Mouse (Mus musculus): ENCODE results near the gene Pou2f3. TPM values are rescaled to one million over a fixed set of nuclear protein-coding genes. Genes with fewer than 3 reads are reported as not detected.

The Pou2f3 gene
- total and polyA plus RNA-seq, 3 experiments, result 0.05 TPM; not detected in 2

DNA sequence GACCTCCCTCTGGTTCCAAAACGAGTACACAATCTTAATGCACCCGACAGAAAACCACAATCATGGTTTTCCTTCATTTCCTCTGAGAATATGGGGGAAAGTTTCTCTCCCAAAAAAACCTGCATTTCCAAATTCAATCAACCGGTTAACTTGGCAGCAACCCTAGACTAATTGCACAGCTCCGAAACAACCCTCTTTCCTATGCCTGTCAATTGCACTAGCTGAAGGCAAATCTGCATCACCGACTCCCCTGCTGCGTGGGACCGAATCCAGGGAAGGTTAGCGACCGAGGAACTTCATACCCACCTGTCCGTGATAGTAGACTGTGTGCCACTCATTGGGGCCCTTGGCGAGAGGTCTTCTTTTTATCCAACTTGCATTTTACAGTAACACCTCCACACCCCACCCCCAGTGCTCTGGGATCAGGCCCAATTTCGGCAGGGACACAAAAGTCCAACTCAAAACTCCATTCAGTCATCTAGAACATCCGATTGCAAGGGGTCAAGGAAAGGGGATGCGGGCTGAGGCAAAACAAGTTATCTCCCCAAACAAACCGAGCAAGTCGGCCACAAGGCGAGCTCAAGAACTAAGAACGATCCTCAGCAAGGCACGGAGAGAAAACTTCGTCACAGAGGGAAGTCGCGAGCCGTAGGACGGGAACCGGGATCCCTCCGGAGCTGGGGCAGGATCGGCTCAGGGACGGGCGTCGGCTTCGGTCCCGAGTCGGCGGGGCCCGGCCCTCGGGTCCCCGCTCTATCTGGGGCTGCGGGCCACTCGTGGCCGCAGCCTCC is 105.1 kb downstream of the Pou2f3 start:
- TF ChIP-seq POLR2AphosphoS5 (IDR thresholded peaks at IDR 0.05; ENCODE audit: insufficient replicate concordance, low read depth, low read length) (no peak), CTCF (IDR thresholded peaks at IDR 0.05; ENCODE audit: low read depth, low read length) (no peak)
- H3K36me3 ChIP-seq (replicated peaks), result peaks cover 4% of the 10 kb centered on the region
- peak overlapping the region; percentile 88 for H3K4me3 ChIP-seq (ENCODE audit: low read depth, low read length)
- no peaks in the 10 kb centered on the region for H3K9me3 ChIP-seq (replicated peaks)
- peaks cover 50% of the 10 kb centered on the region for H3K4me1 ChIP-seq (ENCODE audit: insufficient read depth, low read depth, low read length)
- ATAC-seq (ENCODE audit: extremely low read depth, insufficient number of reproducible peaks, low FRiP score, poor library complexity, severe bottlenecking) (no peak), DNase-seq (ENCODE audit: low spot score) (peak; percentile 20)
- H3K27me3 ChIP-seq (ENCODE audit: insufficient read depth, low read length), result no peaks in the 10 kb centered on the region

DNA sequence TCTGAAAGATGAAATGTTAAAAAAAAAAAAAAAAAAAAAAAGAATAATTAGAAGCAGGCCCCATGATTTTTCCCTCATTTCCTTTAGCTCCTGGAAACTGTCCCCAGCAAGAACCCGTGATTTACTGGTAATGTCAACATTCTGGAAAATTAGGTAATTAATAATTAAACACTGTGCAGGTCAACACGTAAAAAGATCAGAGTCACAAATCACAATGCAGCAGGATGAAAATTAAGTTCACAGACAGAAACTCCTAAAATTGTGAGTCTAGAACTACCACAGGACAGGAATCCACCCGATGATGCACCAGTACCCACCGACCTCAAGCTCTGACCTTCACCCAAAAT is 105.7 kb downstream of the Pou2f3 start:
- DNase-seq (ENCODE audit: low spot score), result no peak
- H3K4me3 ChIP-seq (ENCODE audit: low read depth, low read length), result peak overlapping the region; percentile 88
- H3K9me3 ChIP-seq (replicated peaks), result no peaks in the 10 kb centered on the region
- no peak for TF ChIP-seq POLR2AphosphoS5 (IDR thresholded peaks at IDR 0.05; ENCODE audit: insufficient replicate concordance, low read depth, low read length)
- no peak for TF ChIP-seq TAL1 (conservative IDR thresholded peaks at IDR 0.05; ENCODE audit: low read depth, low read length)
- H3K27me3 ChIP-seq (ENCODE audit: insufficient read depth, low read length), result no peaks in the 10 kb centered on the region
- H3K4me1 ChIP-seq (ENCODE audit: insufficient read depth, low read depth, low read length), result peaks cover 52% of the 10 kb centered on the region
- H3K36me3 ChIP-seq (replicated peaks), result peaks cover 4% of the 10 kb centered on the region
- no peak for ATAC-seq (ENCODE audit: extremely low read depth, insufficient number of reproducible peaks, low FRiP score, poor library complexity, severe bottlenecking)

DNA sequence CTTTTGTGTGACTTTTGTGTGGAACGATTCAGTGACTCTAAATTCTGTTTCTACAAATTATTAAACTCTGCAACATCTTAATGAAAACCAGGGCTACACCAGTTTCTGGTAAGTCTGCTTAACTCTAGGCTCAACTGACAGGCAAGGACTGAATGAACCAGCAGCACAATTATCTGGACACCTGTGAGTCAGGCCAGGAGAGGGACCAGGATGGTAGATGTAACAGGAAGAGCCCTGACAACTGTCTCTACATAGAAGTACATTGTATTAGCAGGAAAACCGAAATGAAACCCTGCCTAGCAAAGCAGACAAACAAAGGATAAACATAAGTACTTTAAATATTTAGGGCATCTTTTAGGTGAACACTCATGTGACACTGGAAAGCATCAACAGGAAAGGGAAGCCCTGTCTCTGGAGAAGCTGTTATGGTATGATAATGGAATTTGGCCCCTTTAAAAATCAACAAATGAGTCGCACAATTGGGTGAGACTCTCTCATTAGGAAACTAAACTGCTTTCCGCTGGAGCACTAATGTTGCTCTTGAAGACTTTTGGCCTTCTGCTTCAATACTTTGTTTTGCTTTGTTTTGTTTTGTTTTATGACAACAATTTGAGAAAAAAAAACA is 106.4 kb downstream of the Pou2f3 start:
- peaks cover 49% of the 10 kb centered on the region for H3K4me1 ChIP-seq (ENCODE audit: insufficient read depth, low read depth, low read length)

DNA sequence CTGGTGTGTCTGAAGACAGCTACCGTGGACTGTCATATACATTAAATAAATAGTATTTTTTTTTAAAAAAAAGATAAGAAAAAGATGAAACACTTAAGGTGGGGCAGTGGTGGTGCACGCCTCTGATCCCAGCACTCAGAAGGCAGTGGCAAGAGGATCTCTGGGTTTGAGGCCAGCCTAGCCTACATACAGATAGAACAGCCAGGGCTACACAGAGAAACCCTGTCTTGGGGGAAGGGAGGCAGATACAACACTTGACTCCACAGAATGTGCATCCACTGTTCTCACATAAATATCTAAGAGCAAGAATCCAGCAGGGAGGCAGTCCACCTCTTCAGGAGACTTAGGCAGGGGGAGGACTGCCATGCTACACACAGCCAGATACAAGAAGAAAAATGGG is 107.2 kb downstream of the Pou2f3 start:
- DNase-seq (ENCODE audit: low spot score), result no peak
- Histone ChIP-seq H3K27me3 (ENCODE audit: insufficient read depth, low read length) (no peaks in the 10 kb centered on the region), H3K9me3 (replicated peaks) (no peaks in the 10 kb centered on the region), H3K4me1 (ENCODE audit: insufficient read depth, low read depth, low read length) (peaks cover 50% of the 10 kb centered on the region), H3K36me3 (replicated peaks) (peaks cover 7% of the 10 kb centered on the region), H3K4me3 (ENCODE audit: low read depth, low read length) (peak overlapping the region; percentile 88)
- no peak for TF ChIP-seq CTCF (IDR thresholded peaks at IDR 0.05; ENCODE audit: low read depth, low read length)
- no peak for TF ChIP-seq POLR2AphosphoS5 (IDR thresholded peaks at IDR 0.05; ENCODE audit: insufficient replicate concordance, low read depth, low read length)
- TF ChIP-seq TAL1 (conservative IDR thresholded peaks at IDR 0.05; ENCODE audit: low read depth, low read length), result no peak
- TF ChIP-seq GATA1 (IDR thresholded peaks at IDR 0.05; ENCODE audit: borderline replicate concordance, low read length), result no peak
- no peak for ATAC-seq (ENCODE audit: extremely low read depth, insufficient number of reproducible peaks, low FRiP score, poor library complexity, severe bottlenecking)

More for the DNA sequence above, 106.4 kb downstream of the Pou2f3 start:
- no peak for ATAC-seq (ENCODE audit: extremely low read depth, insufficient number of reproducible peaks, low FRiP score, poor library complexity, severe bottlenecking)
- Histone ChIP-seq H3K9me3 (replicated peaks) (no peaks in the 10 kb centered on the region), H3K4me3 (ENCODE audit: low read depth, low read length) (peak overlapping the region; percentile 88), H3K27me3 (ENCODE audit: insufficient read depth, low read length) (no peaks in the 10 kb centered on the region), H3K36me3 (replicated peaks) (peaks cover 6% of the 10 kb centered on the region)
- DNase-seq (ENCODE audit: low spot score), result no peak
- TF ChIP-seq POLR2AphosphoS5 (IDR thresholded peaks at IDR 0.05; ENCODE audit: insufficient replicate concordance, low read depth, low read length) (no peak), GATA2 (IDR thresholded peaks at IDR 0.05; ENCODE audit: borderline replicate concordance, low read depth, low read length) (no peak), TAL1 (conservative IDR thresholded peaks at IDR 0.05; ENCODE audit: low read depth, low read length) (0 out of 2 replicates have a peak, but pooled peaks have one; percentile 18), CTCF (IDR thresholded peaks at IDR 0.05; ENCODE audit: low read depth, low read length) (no peak), GATA1 (IDR thresholded peaks at IDR 0.05; ENCODE audit: borderline replicate concordance, low read length) (no peak)

DNA sequence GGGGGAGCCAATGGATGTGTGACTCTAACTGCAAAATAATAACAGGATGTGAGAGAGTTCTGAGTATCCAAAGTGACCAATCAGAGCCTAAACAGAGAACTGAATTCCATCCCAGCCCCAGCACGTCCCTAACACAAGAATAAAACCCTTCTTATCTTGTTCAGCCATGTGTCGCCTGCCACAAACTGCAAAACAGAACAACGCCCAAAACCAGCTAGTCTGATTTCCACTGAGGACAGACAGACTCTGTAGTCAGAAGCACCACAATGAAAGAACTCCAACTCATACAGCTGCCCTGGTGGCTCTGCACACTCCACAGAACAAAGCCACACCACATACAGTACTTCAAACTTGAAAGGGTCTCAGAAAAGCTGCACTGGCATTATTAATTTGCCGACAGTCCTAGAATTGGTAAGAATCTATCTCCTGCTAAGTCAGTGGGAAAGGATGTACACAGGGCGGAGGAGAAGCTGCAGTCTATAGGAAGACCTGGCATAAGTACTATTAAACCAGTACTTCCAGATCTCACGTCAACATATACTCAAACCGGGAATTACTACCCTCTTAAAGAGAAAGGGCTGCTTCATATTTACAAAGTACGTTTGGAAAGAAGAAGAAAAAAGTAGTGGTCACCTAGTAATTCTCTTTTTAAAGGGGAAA is 108.1 kb downstream of the Pou2f3 start:
- H3K27me3 ChIP-seq (ENCODE audit: insufficient read depth, low read length), result no peaks in the 10 kb centered on the region
- H3K4me3 ChIP-seq (ENCODE audit: low read depth, low read length), result peak overlapping the region; percentile 57
- H3K9me3 ChIP-seq (replicated peaks), result no peaks in the 10 kb centered on the region; the same call in 1 of the 2 replicates
- peaks cover 48% of the 10 kb centered on the region for H3K4me1 ChIP-seq (ENCODE audit: insufficient read depth, low read depth, low read length)
- ATAC-seq (ENCODE audit: extremely low read depth, insufficient number of reproducible peaks, low FRiP score, poor library complexity, severe bottlenecking) (peak; percentile 89), DNase-seq (ENCODE audit: low spot score) (peak; percentile 71)
- H3K36me3 ChIP-seq (replicated peaks), result peaks cover 10% of the 10 kb centered on the region
- peak; percentile 95 for TF ChIP-seq TAL1 (conservative IDR thresholded peaks at IDR 0.05; ENCODE audit: low read depth, low read length)
- TF ChIP-seq POLR2AphosphoS5 (IDR thresholded peaks at IDR 0.05; ENCODE audit: insufficient replicate concordance, low read depth, low read length), result no peak

DNA sequence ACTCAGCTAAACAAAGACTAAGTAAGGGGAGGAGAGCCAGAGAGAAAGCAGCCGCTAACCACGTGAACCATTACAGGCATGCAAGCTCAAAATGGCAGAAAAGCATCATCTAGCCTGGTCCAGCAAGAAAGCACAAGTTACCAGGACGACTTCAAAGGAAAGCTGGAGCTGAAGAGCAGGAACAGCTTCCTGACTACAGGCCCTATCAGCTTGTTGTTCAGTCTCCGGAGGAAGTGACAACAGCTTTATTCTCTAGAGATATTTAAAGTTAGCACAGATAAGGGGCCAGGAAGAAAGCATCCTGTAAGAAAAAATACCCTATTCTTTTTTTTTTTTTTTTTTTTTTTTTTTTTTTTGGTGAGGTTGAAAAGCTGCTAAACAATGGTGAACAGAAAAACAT is 111.2 kb downstream of the Pou2f3 start:
- no peak for ATAC-seq (ENCODE audit: extremely low read depth, insufficient number of reproducible peaks, low FRiP score, poor library complexity, severe bottlenecking)
- no peaks in the 10 kb centered on the region for H3K27me3 ChIP-seq (ENCODE audit: insufficient read depth, low read length)
- no peak for TF ChIP-seq GATA1 (IDR thresholded peaks at IDR 0.05; ENCODE audit: borderline replicate concordance, low read length)
- TF ChIP-seq POLR2AphosphoS5 (IDR thresholded peaks at IDR 0.05; ENCODE audit: insufficient replicate concordance, low read depth, low read length), result no peak
- TF ChIP-seq TAL1 (conservative IDR thresholded peaks at IDR 0.05; ENCODE audit: low read depth, low read length), result no peak
- TF ChIP-seq CTCF (IDR thresholded peaks at IDR 0.05; ENCODE audit: low read depth, low read length), result no peak
- TF ChIP-seq GATA2 (IDR thresholded peaks at IDR 0.05; ENCODE audit: borderline replicate concordance, low read depth, low read length), result no peak
- peaks cover 27% of the 10 kb centered on the region for H3K36me3 ChIP-seq (replicated peaks)
- H3K4me1 ChIP-seq (ENCODE audit: insufficient read depth, low read depth, low read length), result peaks cover 60% of the 10 kb centered on the region
- DNase-seq (ENCODE audit: low spot score), result no peak
- H3K4me3 ChIP-seq (ENCODE audit: low read depth, low read length), result no peak overlapping the region
- H3K9me3 ChIP-seq (replicated peaks), result peaks cover 3% of the 10 kb centered on the region
